In genomic region chr11:78115367-78116145, GRCm38 (mm10) we compare ENCODE assay signal across 8 mouse cellular contexts. TPM values are rescaled to one million over a fixed set of nuclear protein-coding genes. Genes with fewer than 3 reads are reported as not detected.
DNase-seq lines count a peak whose midpoint lies in the region; ATAC-seq lines count a peak whose summit lies in the region.

No protein-coding gene starts in this region.

- H3K4me3 ChIP-seq in hindbrain, embryonic 12.5 days: peak overlapping the region; percentile 55

- under 1% methylated on average over 32 of the region's 37 CpGs for WGBS in hindbrain, embryonic 12.5 days

- peak; percentile 96 for DNase-seq in MN1 (ENCODE audit: low spot score)
- DNase-seq in cerebellum, adult 9-10 months: peak; percentile 96
- peak; percentile 91 to 95 for DNase-seq in frontal cortex, adult 2 months (ENCODE audit: extremely low spot score in 1 of 2, low spot score in 1 of 2)
- peak; percentile 86 to 95 for DNase-seq in layer of hippocampus, postnatal 14 days (ENCODE audit: low spot score in 2 of 2)
- peak; percentile 92 for DNase-seq in lung, postnatal 14 days
- peak; percentile 88 for DNase-seq in retina, adult 2 months (ENCODE audit: low read depth, low spot score)
- peak; percentile 84 to 90 for DNase-seq in thymus, postnatal 36 days

- H3K4me1 ChIP-seq in hindbrain, embryonic 12.5 days: peaks cover 30% of the 10 kb centered on the region

- ATAC-seq in hindbrain, embryonic 12.5 days (ENCODE audit: low FRiP score): peak; percentile 99

- H3K4me2 ChIP-seq in hindbrain, embryonic 12.5 days (replicated peaks): peak overlapping the region; percentile 55

- no peaks in the 10 kb centered on the region for H3K27me3 ChIP-seq in hindbrain, embryonic 12.5 days

- H3K36me3 ChIP-seq in hindbrain, embryonic 12.5 days: no peaks in the 10 kb centered on the region

- H3K9ac ChIP-seq in hindbrain, embryonic 12.5 days: peak overlapping the region; percentile 78

- peak overlapping the region; percentile 90 for H3K27ac ChIP-seq in hindbrain, embryonic 12.5 days

- H3K9me3 ChIP-seq in hindbrain, embryonic 12.5 days (replicated peaks): no peaks in the 10 kb centered on the region

RNA-seq across cellular contexts. Expression of gene Fam222b, which starts 21.1 kb away (rescaled TPM):
- polyA plus RNA-seq in frontal cortex, adult 2 months (2012; rRNA removed): 22.9 and 27.1 TPM in 2 replicates
- polyA plus RNA-seq in hindbrain, embryonic 12.5 days (2016; fragmentation: Nextera tagmentation; extraction: Ambion mirVana): 24.3 and 28.0 TPM in 2 replicates
- 10 to 100 TPM; 26.7 to 30.7 TPM for total RNA-seq in layer of hippocampus, postnatal 14 days (2021)

RNA-seq across cellular contexts. Expression of gene Eral1, which starts 35.4 kb away (rescaled TPM):
- polyA plus RNA-seq in frontal cortex, adult 2 months (2012; rRNA removed): 26.7 and 28.4 TPM in 2 replicates
- 31.5 and 31.8 TPM in 2 replicates for polyA plus RNA-seq in hindbrain, embryonic 12.5 days (2016; fragmentation: Nextera tagmentation; extraction: Ambion mirVana)
- total RNA-seq in layer of hippocampus, postnatal 14 days (2021): 10 to 100 TPM; 19.7 to 20.8 TPM

RNA-seq across cellular contexts. Expression of gene Traf4, which starts 49.8 kb away (rescaled TPM):
- 21.3 and 22.0 TPM in 2 replicates for polyA plus RNA-seq in frontal cortex, adult 2 months (2012; rRNA removed)
- 149 and 152 TPM in 2 replicates for polyA plus RNA-seq in hindbrain, embryonic 12.5 days (2016; fragmentation: Nextera tagmentation; extraction: Ambion mirVana)
- 10 to 100 TPM; 33.8 to 34.9 TPM for total RNA-seq in layer of hippocampus, postnatal 14 days (2021)

Comparison
In these comparisons a context has a peak if more than half of its experiments do, and no peak if none do; other contexts are left out.
1. Peak in every context shown above with its lines: DNase-seq, ATAC-seq, H3K4me3 ChIP-seq and H3K27ac ChIP-seq.